Mouse (Mus musculus): ENCODE results near the gene Sowahb. TPM values are rescaled to one million over a fixed set of nuclear protein-coding genes. Genes with fewer than 3 reads are reported as not detected.

Sowahb gene
- total RNA-seq, 1 experiment from 2014 or later = not detected

DNA sequence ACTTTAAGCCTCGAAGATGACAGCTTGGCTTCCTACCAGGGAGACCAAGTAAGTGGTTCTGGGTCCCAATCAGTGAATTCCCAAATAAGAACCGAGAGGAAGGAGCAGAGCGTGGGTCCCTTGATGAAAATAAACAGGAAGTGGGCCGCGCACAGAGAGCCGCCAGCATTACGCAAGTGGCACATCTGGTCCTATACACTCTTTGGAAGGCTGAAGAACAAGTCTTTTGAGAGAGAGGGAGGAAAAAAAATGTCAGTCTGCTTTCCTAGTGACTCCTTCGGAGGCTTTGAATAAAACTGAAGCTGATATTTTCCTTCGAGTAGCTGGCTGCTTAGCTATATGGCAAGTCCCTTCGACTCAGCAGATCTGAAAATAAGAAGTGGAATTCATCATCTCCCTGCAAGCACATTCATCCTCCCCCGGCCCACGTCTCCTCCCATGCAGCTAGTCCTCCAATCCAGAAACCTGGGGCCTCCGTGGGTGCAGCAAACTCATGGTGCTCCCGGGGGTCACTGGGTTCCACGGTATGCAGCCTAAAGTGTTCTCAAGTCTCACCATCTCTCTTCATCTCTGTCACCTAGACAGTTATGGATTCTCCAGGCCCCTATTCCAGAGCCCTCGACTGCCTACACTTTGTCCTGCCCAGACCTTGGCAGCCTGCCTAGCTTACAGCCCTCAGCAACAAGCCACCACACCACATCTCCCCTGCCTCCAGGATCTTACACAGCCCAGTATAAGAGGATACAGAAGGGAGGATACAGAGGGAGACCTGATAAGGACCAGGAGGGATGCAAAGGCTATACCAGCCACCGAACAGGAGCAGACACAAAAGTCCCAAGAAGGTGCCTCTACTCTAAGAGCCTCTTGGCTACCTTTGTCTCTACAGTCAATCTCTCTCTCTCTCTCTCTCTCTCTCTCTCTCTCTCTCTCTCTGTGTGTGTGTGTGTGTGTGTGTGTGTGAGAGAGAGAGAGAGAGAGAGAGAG lies 43.8 kb downstream of the Sowahb start:
- no peak for DNase-seq

DNA sequence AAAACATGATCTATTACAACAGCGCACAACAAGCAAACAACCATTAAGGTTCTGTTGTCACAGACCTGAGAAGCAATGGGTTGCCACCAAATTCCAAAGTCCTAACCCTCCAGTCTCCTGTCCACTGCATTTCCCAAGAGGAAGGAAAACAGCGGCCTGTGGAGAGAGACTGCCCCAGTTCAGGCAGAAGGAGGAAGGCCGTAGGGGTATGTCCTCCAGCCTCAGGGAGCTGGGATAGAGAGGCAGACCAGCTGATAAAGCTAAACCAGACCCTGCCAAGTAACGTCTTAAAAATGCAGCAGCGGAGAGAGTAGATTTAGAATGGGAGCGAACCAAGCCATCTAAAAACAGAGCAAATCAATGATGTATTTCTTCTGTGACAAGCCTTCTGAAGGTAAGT lies 44.8 kb downstream of the Sowahb start:
- DNase-seq = no peak

DNA sequence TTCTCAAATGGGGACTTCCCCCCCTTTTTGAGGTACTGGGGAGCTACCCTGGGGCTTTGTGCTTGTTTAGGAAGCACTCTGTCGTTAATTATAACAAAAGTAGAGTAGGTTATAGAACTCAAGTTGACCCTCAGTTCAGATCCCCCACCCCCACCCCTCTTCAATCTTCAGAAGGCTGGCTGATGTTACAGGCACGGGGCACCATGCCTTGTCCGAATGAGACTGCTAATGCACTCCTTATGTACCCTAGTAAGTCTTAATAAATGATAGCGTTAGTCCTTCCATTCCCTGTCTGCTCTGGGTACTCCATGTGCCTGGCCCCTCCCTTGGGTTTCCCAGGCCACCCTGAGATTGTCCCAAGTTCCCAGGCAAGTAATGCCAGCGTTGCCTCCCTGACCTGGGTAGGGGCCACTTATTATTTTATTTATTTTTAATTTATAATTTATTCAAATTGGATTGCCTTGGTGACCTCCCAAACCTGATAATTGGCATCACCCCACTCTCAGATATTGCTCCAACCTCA lies 46.3 kb downstream of the Sowahb start:
- no peak for DNase-seq

DNA sequence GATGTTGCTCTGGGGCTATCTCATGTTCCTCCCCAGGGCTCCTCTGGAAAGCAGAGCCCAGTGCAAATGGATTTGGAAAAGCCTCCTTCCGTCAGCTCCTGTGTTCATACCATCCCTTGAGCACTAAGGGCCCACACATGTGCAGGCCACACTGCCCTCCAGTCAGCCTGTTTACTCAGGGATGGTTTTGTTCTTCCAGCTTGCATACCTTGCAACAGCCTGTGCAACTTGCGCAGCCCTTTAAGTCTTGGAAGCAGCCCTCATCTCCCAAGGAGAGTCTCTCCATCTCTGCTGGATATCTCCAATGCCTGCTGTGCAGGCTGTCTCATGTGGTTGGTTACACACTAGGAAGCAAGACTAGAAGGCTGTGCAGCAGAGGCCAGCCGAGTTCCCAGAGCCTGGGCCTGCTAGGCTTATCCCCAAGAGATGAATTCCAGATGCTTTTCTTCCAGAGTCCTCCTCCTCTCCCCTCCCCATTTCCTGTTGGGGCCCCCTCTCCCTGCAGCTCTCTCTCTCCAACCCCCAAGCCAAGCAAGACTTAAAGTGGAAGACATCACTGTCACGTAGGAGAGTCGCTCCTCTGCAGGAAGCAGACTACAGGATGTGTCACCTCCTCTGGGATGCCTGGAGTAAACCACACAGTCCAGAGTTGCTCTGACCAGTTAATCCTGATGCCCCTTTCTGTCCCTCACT lies 47.2 kb downstream of the Sowahb start:
- no peak for DNase-seq

DNA sequence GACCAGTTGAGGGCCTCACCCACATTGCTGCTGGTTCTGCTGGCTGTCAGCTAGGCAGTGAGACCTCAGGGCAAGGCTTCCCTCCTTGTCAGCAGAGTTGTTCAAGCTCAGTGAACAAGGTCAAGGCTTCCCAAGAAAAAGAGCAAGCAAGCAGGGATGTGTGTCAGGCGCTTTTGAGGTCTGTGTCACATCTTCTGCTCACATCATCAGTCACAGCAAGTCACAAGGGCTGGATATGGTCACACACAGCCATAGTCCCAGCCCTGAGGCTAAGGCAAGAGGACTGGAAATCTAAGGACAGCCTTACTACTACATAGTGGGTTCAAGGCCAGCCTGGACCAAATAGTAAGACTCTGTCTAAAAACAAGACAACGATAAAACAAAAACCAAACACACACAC lies 50.0 kb downstream of the Sowahb start:
- no peak for DNase-seq

DNA sequence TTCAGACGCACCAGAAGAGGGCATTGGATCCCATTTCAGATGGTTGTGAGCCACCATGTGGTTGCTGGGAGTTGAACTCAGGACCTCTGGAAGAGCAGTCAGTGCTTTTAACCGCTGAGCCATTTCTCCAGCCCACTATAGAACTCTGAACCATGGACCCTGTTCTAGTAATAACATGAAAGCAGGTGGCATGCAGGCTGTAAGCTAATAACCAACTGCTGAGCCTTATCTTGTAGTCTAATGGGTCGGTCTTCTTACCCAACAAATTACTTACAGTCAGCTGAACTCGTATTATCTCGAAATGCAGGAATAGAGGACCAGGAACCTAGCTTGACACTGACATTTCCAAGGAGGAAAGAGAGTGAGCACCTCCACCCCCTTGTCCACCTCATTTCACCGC lies 50.5 kb downstream of the Sowahb start:
- no peak for DNase-seq

DNA sequence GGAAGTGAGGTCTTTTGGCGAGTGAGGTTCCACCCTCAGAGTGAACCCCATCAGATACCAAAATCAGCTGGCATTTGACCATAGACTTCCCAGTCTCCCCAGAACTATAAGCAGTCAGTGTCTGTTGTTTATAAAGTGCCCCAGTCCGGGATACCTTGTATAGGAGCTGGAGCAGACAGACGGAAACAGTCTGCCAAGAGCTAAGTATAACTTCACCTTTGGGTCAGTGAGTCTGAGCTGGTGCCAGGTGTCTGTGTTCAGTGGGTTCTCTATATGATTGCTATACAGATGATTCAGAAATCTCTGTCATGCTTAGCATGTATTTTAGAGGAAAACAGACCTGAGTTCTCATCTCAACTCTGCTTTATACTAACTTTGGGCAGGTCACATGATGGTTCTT lies 52.7 kb downstream of the Sowahb start:
- DNase-seq = no peak

Other genes with a start within 250 kb of the Sowahb start
- 39.2 and 39.4 TPM in 2 replicates for gene Sept11, start 48.4 kb upstream of the Sowahb start, total RNA-seq (2021)
- gene Ccni, start 161.5 kb upstream of the Sowahb start, total RNA-seq (2021) = 199 and 208 TPM in 2 replicates
- gene 2010109A12Rik, start 161.5 kb upstream of the Sowahb start, total RNA-seq (2021) = 0.94 TPM in 1 of 2 replicates, not detected in the other
- 23.4 and 24.8 TPM in 2 replicates for gene Ccng2, start 222.2 kb upstream of the Sowahb start, total RNA-seq (2021)

Data from adrenal gland, postnatal 25 days (tissue).